Mouse (Mus musculus) cerebellum, adult 2 months (tissue): Measurements from ENCODE around the gene Foxb1. TPM values are rescaled to one million over a fixed set of nuclear protein-coding genes. Genes with fewer than 3 reads are reported as not detected.

Experiments
- DNase-seq, 2 experiments: peaks; one replicate each; pipeline ENCODE4 v3.0.0; 2021
- H3K27ac ChIP-seq: fragments of 200-500 bp; 2 replicates; pipeline ENCODE4 v1.5.1; 2012; ENCODE audit warnings: low read length, control low read depth, inconsistent platforms; ENCODE audit not compliant: insufficient read depth
- H3K27me3 ChIP-seq: fragments of 200-500 bp; 2 replicates; pipeline ENCODE4 v1.6.1; 2012; ENCODE audit warnings: inconsistent platforms, mild to moderate bottlenecking, low read length, moderate library complexity; ENCODE audit not compliant: control insufficient read depth, insufficient read depth
- H3K4me1 ChIP-seq: fragments of 200-500 bp; 2 replicates; pipeline ENCODE4 v1.6.1; 2011; ENCODE audit warnings: low read length; ENCODE audit not compliant: control insufficient read depth, insufficient read depth
- H3K4me3 ChIP-seq: fragments of 200-500 bp; replicated peaks from 2 replicates; pipeline ENCODE3; 2011; ENCODE audit warnings: mild to moderate bottlenecking, low read depth, low read length, control low read depth; ENCODE audit not compliant: insufficient read depth
- CTCF ChIP-seq: fragments of 200-500 bp; IDR thresholded peaks from 2 replicates; pipeline ENCODE4 v1.5.1; 2011; ENCODE audit warnings: low read depth, mild to moderate bottlenecking, control low read depth, low read length, moderate library complexity, borderline replicate concordance; ENCODE audit not compliant: insufficient read depth
- POLR2A ChIP-seq: fragments of 200-500 bp; IDR thresholded peaks from 2 replicates; pipeline ENCODE4 v1.6.1; 2011; ENCODE audit warnings: low read length, control low read depth, borderline replicate concordance; ENCODE audit not compliant: insufficient read depth
- WGBS: fragments of 180-500 bp; shearing (Covaris S2); methylation state at CpG from one replicate; pipeline ENCODE4 v1.1.7; 2018; 5-methylcytosine and 5-hydroxymethylcytosine counted together
- polyA plus RNA-seq: library from polyadenylated mRNA; depleted of rRNA; stranded (reverse); fragments of >200 nt; gene quantifications from 2 replicates; pipeline ENCODE4 v1.2.3, GENCODE M21; 2012

Gene Foxb1
- polyA plus RNA-seq, 1 experiment: 1.2 TPM

GRCm38 (mm10) chr9:69759721-69760221 is 969 bp downstream of the Foxb1 start:
- under 1% methylated on average over 44 of the region's 44 CpGs for WGBS
- no peak overlapping the region for H3K4me3 ChIP-seq
- H3K4me1 ChIP-seq: no peaks in the 10 kb centered on the region; the same call in 1 of the 2 replicates
- peaks cover 6% of the 10 kb centered on the region; the same call in 1 of the 2 replicates for H3K27me3 ChIP-seq
- DNase-seq: no peak
- no peak for TF ChIP-seq POLR2A
- TF ChIP-seq CTCF: no peak
- no peak overlapping the region for H3K27ac ChIP-seq

- H3K27ac ChIP-seq: no peak overlapping the region
- 1% methylated on average over 42 of the region's 42 CpGs for WGBS
- no peak overlapping the region for H3K4me3 ChIP-seq
- H3K4me1 ChIP-seq: no peaks in the 10 kb centered on the region; the same call in 1 of the 2 replicates
- peaks cover 6% of the 10 kb centered on the region; the same call in 1 of the 2 replicates for H3K27me3 ChIP-seq
- TF ChIP-seq CTCF: no peak
- TF ChIP-seq POLR2A: no peak
- DNase-seq: no peak
Measured at GRCm38 (mm10) chr9:69758946-69759615, 1.7 kb downstream of the Foxb1 start.

GRCm38 (mm10) chr9:69758506-69758905 is 2.2 kb downstream of the Foxb1 start:
- H3K27me3 ChIP-seq: peaks cover 6% of the 10 kb centered on the region; the same call in 1 of the 2 replicates
- DNase-seq: no peak
- TF ChIP-seq POLR2A (no peak), CTCF (no peak)
- WGBS: 2% methylated on average over 17 of the region's 17 CpGs
- H3K4me1 ChIP-seq: no peaks in the 10 kb centered on the region; the same call in 1 of the 2 replicates
- no peak overlapping the region for H3K27ac ChIP-seq
- no peak overlapping the region for H3K4me3 ChIP-seq

- TF ChIP-seq POLR2A: no peak
- no peak for TF ChIP-seq CTCF
- Histone ChIP-seq H3K27ac (no peak overlapping the region), H3K4me1 (no peaks in the 10 kb centered on the region; the same call in 1 of the 2 replicates), H3K4me3 (no peak overlapping the region), H3K27me3 (peaks cover 3% of the 10 kb centered on the region; the same call in 1 of the 2 replicates)
- no peak for DNase-seq
- 18% methylated on average over 4 of the region's 4 CpGs for WGBS
Measured at GRCm38 (mm10) chr9:69757254-69757653, 3.5 kb downstream of the Foxb1 start.

- Histone ChIP-seq H3K4me1 (no peaks in the 10 kb centered on the region; the same call in 1 of the 2 replicates), H3K27ac (no peak overlapping the region), H3K4me3 (no peak overlapping the region), H3K27me3 (peaks cover 3% of the 10 kb centered on the region; the same call in 1 of the 2 replicates)
- no peak for DNase-seq
- 12% methylated on average over 3 of the region's 3 CpGs for WGBS
- TF ChIP-seq CTCF: no peak
- no peak for TF ChIP-seq POLR2A
Measured at GRCm38 (mm10) chr9:69756456-69756855, 4.3 kb downstream of the Foxb1 start.

- WGBS: 28% methylated on average over 7 of the region's 7 CpGs
- DNase-seq: no peak
- no peaks in the 10 kb centered on the region; the same call in 1 of the 2 replicates for H3K4me1 ChIP-seq
- no peak overlapping the region for H3K27ac ChIP-seq
- peaks cover 3% of the 10 kb centered on the region; the same call in 1 of the 2 replicates for H3K27me3 ChIP-seq
- no peak overlapping the region for H3K4me3 ChIP-seq
- TF ChIP-seq POLR2A (no peak), CTCF (no peak)
Measured at GRCm38 (mm10) chr9:69756041-69756440, 4.7 kb downstream of the Foxb1 start.

- H3K27ac ChIP-seq: no peak overlapping the region
- no peaks in the 10 kb centered on the region; the same call in 1 of the 2 replicates for H3K4me1 ChIP-seq
- 16% methylated on average over 5 of the region's 5 CpGs for WGBS
- no peak overlapping the region for H3K4me3 ChIP-seq
- peaks cover 3% of the 10 kb centered on the region; the same call in 1 of the 2 replicates for H3K27me3 ChIP-seq
- TF ChIP-seq CTCF: no peak
- TF ChIP-seq POLR2A: no peak
- DNase-seq: no peak
Measured at GRCm38 (mm10) chr9:69755157-69755556, 5.6 kb downstream of the Foxb1 start.

- WGBS: 3% methylated on average over 5 of the region's 5 CpGs
- DNase-seq: no peak
- Histone ChIP-seq H3K4me1 (no peaks in the 10 kb centered on the region; the same call in 1 of the 2 replicates), H3K4me3 (no peak overlapping the region), H3K27me3 (peaks cover 3% of the 10 kb centered on the region; the same call in 1 of the 2 replicates), H3K27ac (no peak overlapping the region)
- TF ChIP-seq CTCF (no peak), POLR2A (no peak)
Measured at GRCm38 (mm10) chr9:69754712-69755111, 6.0 kb downstream of the Foxb1 start.

- no peaks in the 10 kb centered on the region for H3K4me1 ChIP-seq
- no peak for DNase-seq
- 10% methylated on average over 7 of the region's 7 CpGs for WGBS
- no peak overlapping the region for H3K4me3 ChIP-seq
- H3K27ac ChIP-seq: no peak overlapping the region
- peaks cover 3% of the 10 kb centered on the region; the same call in 1 of the 2 replicates for H3K27me3 ChIP-seq
- TF ChIP-seq POLR2A: no peak
- no peak for TF ChIP-seq CTCF
Measured at GRCm38 (mm10) chr9:69754291-69754690, 6.4 kb downstream of the Foxb1 start.
